Mouse (Mus musculus) MEL (cell line): ENCODE results near the gene Parp12. TPM values are rescaled to one million over a fixed set of nuclear protein-coding genes. Genes with fewer than 3 reads are reported as not detected.
A peak's percentile ranks its signal among the peaks of the same experiment; 100 is the strongest.

Source experiments
- DNase-seq: peaks from one replicate; pipeline ENCODE4 v3.0.0; 2011; ENCODE audit warnings: low read depth, low spot score
- H3K27ac ChIP-seq: 2 replicates; pipeline ENCODE4 v1.5.1; 2012; ENCODE audit warnings: low read depth, mild to moderate bottlenecking, control low read depth, low read length, moderate library complexity; ENCODE audit not compliant: control insufficient read depth
- H3K27me3 ChIP-seq, 2 experiments: fragments of 150-350 bp in 1 of 2; sonication (generic) in 1 of 2; 2 replicates each; pipeline ENCODE4 v1.6.1; 2012; ENCODE audit warnings: low read length in 2 of 2, mild to moderate bottlenecking in 2 of 2, improper control_type of control experiment in 1 of 2, moderate library complexity in 1 of 2; ENCODE audit not compliant: insufficient read depth in 2 of 2, control insufficient read depth in 1 of 2
- H3K36me3 ChIP-seq, 2 experiments: 2 replicates each; pipeline ENCODE4 v1.6.1; 2012 to 2014; ENCODE audit warnings: low read length in 2 of 2, improper control_type of control experiment in 1 of 2, inconsistent platforms in 1 of 2, mild to moderate bottlenecking in 1 of 2; ENCODE audit not compliant: insufficient read depth in 2 of 2, control insufficient read depth in 1 of 2
- H3K4me1 ChIP-seq, 2 experiments: fragments of 150-350 bp in 1 of 2; sonication (generic) in 1 of 2; 2 replicates each; pipeline ENCODE4 v1.6.1; 2012; ENCODE audit warnings: low read length in 2 of 2, improper control_type of control experiment in 1 of 2, mild to moderate bottlenecking in 1 of 2; ENCODE audit not compliant: insufficient read depth in 2 of 2, control insufficient read depth in 1 of 2
- H3K4me3 ChIP-seq, 2 experiments: fragments of 150-350 bp in 1 of 2; sonication (generic) in 1 of 2; 2 replicates each; pipeline ENCODE4 v1.5.1; 2012; ENCODE audit warnings: low read depth in 2 of 2, low read length in 2 of 2, mild to moderate bottlenecking in 2 of 2, moderate library complexity in 2 of 2, control low read depth in 1 of 2, improper control_type of control experiment in 1 of 2; ENCODE audit not compliant: control insufficient read depth in 1 of 2, insufficient read depth in 1 of 2
- H3K79me2 ChIP-seq: 2 replicates; pipeline ENCODE4 v1.6.1; 2012; ENCODE audit warnings: mild to moderate bottlenecking, low read length, moderate library complexity; ENCODE audit not compliant: control insufficient read depth, poor library complexity, insufficient read depth
- H3K9ac ChIP-seq: 2 replicates; pipeline ENCODE4 v1.6.1; 2012; ENCODE audit warnings: low read depth, mild to moderate bottlenecking, control low read depth, low read length, moderate library complexity; ENCODE audit not compliant: control insufficient read depth, poor library complexity, severe bottlenecking
- H3K9me3 ChIP-seq: fragments of 150-350 bp; sonication (generic); replicated peaks from 2 replicates; pipeline ENCODE4 v1.6.1; 2012; ENCODE audit warnings: mild to moderate bottlenecking, low read length, improper control_type of control experiment, moderate library complexity; ENCODE audit not compliant: insufficient read depth
- BHLHE40 ChIP-seq: IDR thresholded peaks from 2 replicates; pipeline ENCODE4 v1.6.1; 2012; ENCODE audit warnings: low read depth, mild to moderate bottlenecking, inconsistent platforms, low read length, improper control_type of control experiment, borderline replicate concordance
- CHD1 ChIP-seq: IDR thresholded peaks from 2 replicates; pipeline ENCODE4 v1.6.1; 2012; ENCODE audit warnings: low read depth, mild to moderate bottlenecking, inconsistent platforms, low read length, improper control_type of control experiment
- CHD2 ChIP-seq: IDR thresholded peaks from 2 replicates; pipeline ENCODE4 v1.6.1; 2011; ENCODE audit warnings: low read length, improper control_type of control experiment
- CTCF ChIP-seq, 3 experiments: IDR thresholded peaks in 2 of 3; conservative IDR thresholded peaks in 1 of 3; 2 replicates each; pipeline ENCODE4 v1.5.1; 2011 to 2012; ENCODE audit warnings: low read length in 3 of 3, low read depth in 2 of 3, mild to moderate bottlenecking in 2 of 3, improper control_type of control experiment in 1 of 3, inconsistent platforms in 1 of 3, mixed read lengths in 1 of 3, moderate library complexity in 1 of 3; ENCODE audit not compliant: control insufficient read depth in 1 of 3, insufficient read depth in 1 of 3, poor library complexity in 1 of 3, severe bottlenecking in 1 of 3
- E2F4 ChIP-seq: IDR thresholded peaks from 2 replicates; pipeline ENCODE4 v1.6.1; 2011; ENCODE audit warnings: low read depth, low read length, improper control_type of control experiment, borderline replicate concordance
- ELF1 ChIP-seq: IDR thresholded peaks from 2 replicates; pipeline ENCODE4 v1.6.1; 2014; ENCODE audit warnings: low read depth, mild to moderate bottlenecking, inconsistent platforms, low read length, improper control_type of control experiment, moderate library complexity
- EP300 ChIP-seq, 2 experiments: IDR thresholded peaks; 2 replicates each; pipeline ENCODE4 v1.6.1; 2011; ENCODE audit warnings: improper control_type of control experiment in 2 of 2, low read length in 2 of 2, low read depth in 1 of 2, mild to moderate bottlenecking in 1 of 2
- ETS1 ChIP-seq: IDR thresholded peaks from 2 replicates; pipeline ENCODE4 v1.6.1; 2012; ENCODE audit warnings: low read depth, mild to moderate bottlenecking, inconsistent platforms, low read length, improper control_type of control experiment, moderate library complexity
- GABPA ChIP-seq: IDR thresholded peaks from 2 replicates; pipeline ENCODE4 v1.6.1; 2012; ENCODE audit warnings: low read depth, mild to moderate bottlenecking, inconsistent platforms, low read length, improper control_type of control experiment, moderate library complexity
- GATA1 ChIP-seq: IDR thresholded peaks from 2 replicates; pipeline ENCODE4 v1.6.1; 2011; ENCODE audit warnings: low read depth, low read length, improper control_type of control experiment
- HCFC1 ChIP-seq: IDR thresholded peaks from 2 replicates; pipeline ENCODE4 v1.6.1; 2012; ENCODE audit warnings: low read depth, mild to moderate bottlenecking, inconsistent platforms, low read length, improper control_type of control experiment, moderate library complexity
- JUND ChIP-seq: IDR thresholded peaks from 2 replicates; pipeline ENCODE4 v1.6.1; 2011; ENCODE audit warnings: low read depth, mild to moderate bottlenecking, improper control_type of control experiment, low read length
- MAFK ChIP-seq: IDR thresholded peaks from 2 replicates; pipeline ENCODE4 v1.6.1; 2011; ENCODE audit warnings: low read depth, mild to moderate bottlenecking, low read length, improper control_type of control experiment, borderline replicate concordance
- MAX ChIP-seq: IDR thresholded peaks from 2 replicates; pipeline ENCODE4 v1.6.1; 2011; ENCODE audit warnings: low read length, improper control_type of control experiment
- MAZ ChIP-seq: IDR thresholded peaks from 2 replicates; pipeline ENCODE4 v1.6.1; 2012; ENCODE audit warnings: low read depth, mild to moderate bottlenecking, inconsistent platforms, low read length, improper control_type of control experiment
- MEF2A ChIP-seq: IDR thresholded peaks from 2 replicates; pipeline ENCODE4 v1.6.1; 2014; ENCODE audit warnings: low read depth, mild to moderate bottlenecking, inconsistent platforms, low read length, improper control_type of control experiment; ENCODE audit not compliant: poor library complexity, insufficient replicate concordance, severe bottlenecking; ENCODE audit errors: extremely low read depth
- MXI1 ChIP-seq: IDR thresholded peaks from 2 replicates; pipeline ENCODE4 v1.6.1; 2011; ENCODE audit warnings: mild to moderate bottlenecking, low read depth, low read length, improper control_type of control experiment
- MYB ChIP-seq: IDR thresholded peaks from 2 replicates; pipeline ENCODE4 v1.6.1; 2011; ENCODE audit warnings: mild to moderate bottlenecking, low read depth, low read length, improper control_type of control experiment
- MYC ChIP-seq: IDR thresholded peaks from 2 replicates; pipeline ENCODE4 v1.6.1; 2011; ENCODE audit warnings: low read depth, mild to moderate bottlenecking, low read length, improper control_type of control experiment, moderate library complexity
- NELFE ChIP-seq: IDR thresholded peaks from 2 replicates; pipeline ENCODE4 v1.6.1; 2011; ENCODE audit warnings: low read depth, low read length, improper control_type of control experiment
- NRF1 ChIP-seq: IDR thresholded peaks from 2 replicates; pipeline ENCODE4 v1.6.1; 2014; ENCODE audit warnings: low read depth, mild to moderate bottlenecking, inconsistent platforms, low read length, improper control_type of control experiment, moderate library complexity; ENCODE audit not compliant: poor library complexity, insufficient read depth, severe bottlenecking
- POLR2A ChIP-seq, 2 experiments: IDR thresholded peaks; 2 replicates each; pipeline ENCODE4 v1.6.1; 2011 to 2012; ENCODE audit warnings: low read length in 2 of 2, mild to moderate bottlenecking in 2 of 2, control low read depth in 1 of 2, improper control_type of control experiment in 1 of 2, low read depth in 1 of 2, moderate library complexity in 1 of 2; ENCODE audit not compliant: control insufficient read depth in 1 of 2, insufficient read depth in 1 of 2, poor library complexity in 1 of 2
- POLR2AphosphoS2 ChIP-seq: IDR thresholded peaks from 2 replicates; pipeline ENCODE4 v1.6.1; 2011; ENCODE audit warnings: low read length, improper control_type of control experiment
- POLR2AphosphoS5 ChIP-seq: IDR thresholded peaks from 2 replicates; pipeline ENCODE4 v1.6.1; 2012; ENCODE audit warnings: low read depth, borderline replicate concordance, mild to moderate bottlenecking, inconsistent platforms, low read length, moderate library complexity, mixed read lengths
- RAD21 ChIP-seq: IDR thresholded peaks from 2 replicates; pipeline ENCODE4 v1.6.1; 2011; ENCODE audit warnings: mild to moderate bottlenecking, low read depth, low read length, improper control_type of control experiment
- RCOR1 ChIP-seq: IDR thresholded peaks from 2 replicates; pipeline ENCODE4 v1.6.1; 2012; ENCODE audit warnings: low read depth, mild to moderate bottlenecking, inconsistent platforms, low read length, improper control_type of control experiment
- SIN3A ChIP-seq: IDR thresholded peaks from 2 replicates; pipeline ENCODE4 v1.6.1; 2012; ENCODE audit warnings: low read length, improper control_type of control experiment, inconsistent platforms
- TAL1 ChIP-seq: IDR thresholded peaks from 2 replicates; pipeline ENCODE4 v1.6.1; 2012; ENCODE audit warnings: mild to moderate bottlenecking, inconsistent platforms, low read length, moderate library complexity, mixed read lengths
- TCF12 ChIP-seq: IDR thresholded peaks from 2 replicates; pipeline ENCODE4 v1.6.1; 2014; ENCODE audit warnings: low read depth, mild to moderate bottlenecking, inconsistent platforms, low read length, improper control_type of control experiment, moderate library complexity
- UBTF ChIP-seq: IDR thresholded peaks from 2 replicates; pipeline ENCODE4 v1.6.1; 2012; ENCODE audit warnings: low read depth, mild to moderate bottlenecking, inconsistent platforms, low read length, improper control_type of control experiment, moderate library complexity, borderline replicate concordance; ENCODE audit not compliant: insufficient read depth
- USF1 ChIP-seq: IDR thresholded peaks from 2 replicates; pipeline ENCODE4 v1.6.1; 2014; ENCODE audit warnings: low read depth, mild to moderate bottlenecking, inconsistent platforms, low read length, improper control_type of control experiment, moderate library complexity
- ZC3H11A ChIP-seq: IDR thresholded peaks from 2 replicates; pipeline ENCODE4 v1.6.1; 2012; ENCODE audit warnings: low read depth, mild to moderate bottlenecking, inconsistent platforms, low read length, improper control_type of control experiment
- ZKSCAN1 ChIP-seq: IDR thresholded peaks from 2 replicates; pipeline ENCODE4 v1.6.1; 2012; ENCODE audit warnings: low read depth, mild to moderate bottlenecking, inconsistent platforms, low read length, improper control_type of control experiment, moderate library complexity
- ZMIZ1 ChIP-seq: IDR thresholded peaks from 2 replicates; pipeline ENCODE4 v1.6.1; 2012; ENCODE audit warnings: low read depth, mild to moderate bottlenecking, inconsistent platforms, low read length, improper control_type of control experiment, moderate library complexity
- ZNF384 ChIP-seq: IDR thresholded peaks from 2 replicates; pipeline ENCODE4 v1.6.1; 2012; ENCODE audit warnings: low read depth, mild to moderate bottlenecking, inconsistent platforms, low read length, improper control_type of control experiment
- polyA plus RNA-seq, 2 experiments: library from polyadenylated mRNA; stranded (reverse) in 1 of 2; unstranded in 1 of 2; fragments of >175 nt in 1 of 2; fragments of >200 nt in 1 of 2; gene quantifications; 2 replicates each; pipeline versions ENCODE4 v1.2.1 to v1.2.4; 2012; ENCODE audit warnings: low replicate concordance in 2 of 2, low read depth in 1 of 2; ENCODE audit not compliant: insufficient read length in 2 of 2, insufficient read depth in 1 of 2, missing spikeins in 1 of 2
- total RNA-seq: library from RNA; depleted of rRNA; stranded (reverse); fragments of 300-350 nt; gene quantifications from 2 replicates; pipeline ENCODE4 v1.2.3, GENCODE M21; 2012

Gene Parp12
- total and polyA plus RNA-seq, 3 experiments = 5.2 to 8.6 TPM; not detected in 1

- Histone ChIP-seq H3K27me3 (no peaks in the 10 kb centered on the region), H3K4me3 (no peak overlapping the region), H3K27ac (peak overlapping the region; percentile 48), H3K9ac (peak overlapping the region; percentile 34), H3K79me2 (no peaks in the 10 kb centered on the region), H3K4me1 (peaks cover 0 to 16% of the 10 kb centered on the region in 2 experiments; a peak in 2 of 4 replicates), H3K9me3 (no peaks in the 10 kb centered on the region), H3K36me3 (peaks cover 0 to 12% of the 10 kb centered on the region in 2 experiments; a peak in 2 of 4 replicates)
- DNase-seq = peak; percentile 58
- TF ChIP-seq MYB = no peak
- TF ChIP-seq GABPA = no peak
- no peak for TF ChIP-seq ZNF384
- no peak for TF ChIP-seq UBTF
- TF ChIP-seq TCF12 = peak; percentile 69
- TF ChIP-seq TAL1 = peak; percentile 52
- TF ChIP-seq CHD2 = no peak
- no peak for TF ChIP-seq ZKSCAN1
- no peak for TF ChIP-seq MAFK
- 0 out of 2 replicates have a peak, but pooled peaks have one; percentile 32 for TF ChIP-seq RCOR1
- TF ChIP-seq E2F4 = no peak
- no peak for TF ChIP-seq MEF2A
- TF ChIP-seq CTCF (IDR thresholded peaks at IDR 0.05 in 2 of 3, conservative IDR thresholded peaks at IDR 0.05 in 1 of 3; ENCODE audit: control insufficient read depth in 1 of 3, insufficient read depth in 1 of 3, low read depth in 2 of 3, low read length in 3 of 3, poor library complexity in 1 of 3, severe bottlenecking in 1 of 3) = no peak
- peak; percentile 74 to 82 for TF ChIP-seq EP300 (IDR thresholded peaks at IDR 0.05; ENCODE audit: low read depth in 1 of 2, low read length in 2 of 2)
- no peak for TF ChIP-seq ZMIZ1
- TF ChIP-seq NRF1 = no peak
- no peak for TF ChIP-seq ZC3H11A
- no peak for TF ChIP-seq USF1
- TF ChIP-seq NELFE = no peak
- TF ChIP-seq HCFC1 = no peak
- TF ChIP-seq JUND = no peak
- peak; percentile 9; the same call in 1 of the 2 replicates for TF ChIP-seq BHLHE40
- TF ChIP-seq MXI1 = no peak
- no peak for TF ChIP-seq POLR2AphosphoS5
- 0 out of 2 replicates have a peak, but pooled peaks have one; percentile 33 for TF ChIP-seq MYC
- TF ChIP-seq POLR2A (IDR thresholded peaks at IDR 0.05; ENCODE audit: control insufficient read depth in 1 of 2, insufficient read depth in 1 of 2, low read depth in 1 of 2, low read length in 2 of 2, poor library complexity in 1 of 2) = no peak
- no peak for TF ChIP-seq POLR2AphosphoS2
- peak; percentile 71 for TF ChIP-seq ETS1
- no peak for TF ChIP-seq ELF1
- no peak for TF ChIP-seq MAX
- TF ChIP-seq GATA1 = peak; percentile 73
- TF ChIP-seq SIN3A = peak; percentile 37; the same call in 1 of the 2 replicates
- no peak for TF ChIP-seq MAZ
- TF ChIP-seq RAD21 = no peak
- no peak for TF ChIP-seq CHD1
Observed at GRCm38 (mm10) chr6:39059547-39060497, 58.3 kb downstream of the Parp12 start.
